Mouse (Mus musculus): ENCODE measurements around the gene Gdpgp1.

Gdpgp1 gene

GRCm38 (mm10) chr7:80230196-80230595, 2.5 kb upstream of the Gdpgp1 start:
- DNase-seq: no peak

DNA sequence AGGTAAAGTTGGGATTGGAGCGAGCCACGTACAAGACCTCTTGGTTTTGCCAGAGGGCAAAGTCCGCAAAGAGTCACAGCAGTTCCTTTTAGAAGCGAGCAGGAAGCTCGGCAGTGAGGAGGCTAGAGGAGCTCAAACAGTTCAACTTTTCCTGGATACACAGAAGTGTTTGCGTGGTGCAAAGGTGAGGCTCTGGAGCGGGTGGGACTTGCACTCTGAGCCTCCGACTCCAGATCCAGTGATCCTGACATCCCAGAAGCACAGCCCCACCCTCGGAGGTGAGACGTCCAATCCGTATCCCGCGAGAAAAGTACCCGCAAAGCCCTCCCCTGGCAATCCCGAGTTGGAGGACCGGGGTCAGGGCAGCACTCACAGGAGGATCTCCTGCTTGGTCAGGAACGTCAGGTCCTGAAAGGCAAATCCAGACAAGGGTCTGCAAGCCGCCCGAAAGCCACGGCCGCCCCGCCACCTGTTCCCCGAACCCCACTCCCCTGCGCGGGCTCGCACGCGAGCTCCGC, 635 bp upstream of the Gdpgp1 start:
- peak; percentile 39 for DNase-seq

DNA sequence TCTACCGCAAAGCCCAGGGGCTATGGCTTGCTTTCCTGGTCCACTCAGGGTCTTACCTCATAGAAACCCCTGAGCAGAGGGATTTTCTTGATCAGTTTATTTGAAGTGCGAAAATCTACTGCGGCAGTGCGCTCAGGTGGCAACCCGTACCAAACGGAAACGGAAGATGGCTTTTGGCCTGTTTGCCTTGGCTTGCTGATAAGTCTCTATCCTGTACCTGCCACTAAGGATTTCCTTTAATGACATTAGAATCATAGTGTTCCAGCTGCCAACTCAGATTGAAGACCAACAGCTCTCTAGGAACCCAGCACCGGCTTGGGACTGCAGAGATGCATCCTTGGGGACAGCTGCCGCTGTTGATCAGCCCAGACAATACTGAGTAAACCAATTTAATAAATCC, 1.1 kb downstream of the Gdpgp1 start:
- DNase-seq: no peak

GRCm38 (mm10) chr7:80238542-80238941, 5.9 kb downstream of the Gdpgp1 start:
- DNase-seq: no peak

GRCm38 (mm10) chr7:80241661-80242060, 9.0 kb downstream of the Gdpgp1 start:
- DNase-seq: no peak

GRCm38 (mm10) chr7:80244851-80245250, 12.2 kb downstream of the Gdpgp1 start:
- DNase-seq: no peak

GRCm38 (mm10) chr7:80246148-80246721, 13.6 kb downstream of the Gdpgp1 start, which contains the start of gene Ttll13:
Gene Ttll13, plus strand, starts transcription at chr7:80246376.
- peak; percentile 98 for DNase-seq

DNA sequence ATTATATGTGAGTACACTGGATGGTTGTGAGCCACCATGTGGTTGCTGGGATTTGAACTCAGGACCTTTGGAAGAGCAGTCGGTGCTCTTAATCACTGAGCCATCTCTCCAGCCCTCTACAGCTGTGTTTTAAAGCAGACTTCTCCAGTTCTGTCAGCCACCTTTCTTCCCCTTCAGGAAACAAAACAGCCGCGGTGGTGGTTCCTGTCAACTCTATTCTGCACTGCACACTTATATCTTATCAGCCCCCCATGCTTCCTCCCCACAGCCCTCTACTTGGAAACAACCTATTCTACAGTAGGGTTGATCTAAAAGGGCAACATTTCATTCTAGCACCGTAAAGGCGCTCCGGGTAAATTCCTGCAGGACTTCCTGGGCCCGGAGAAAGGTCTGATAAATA, 14.2 kb downstream of the Gdpgp1 start:
- no peak for DNase-seq

DNA sequence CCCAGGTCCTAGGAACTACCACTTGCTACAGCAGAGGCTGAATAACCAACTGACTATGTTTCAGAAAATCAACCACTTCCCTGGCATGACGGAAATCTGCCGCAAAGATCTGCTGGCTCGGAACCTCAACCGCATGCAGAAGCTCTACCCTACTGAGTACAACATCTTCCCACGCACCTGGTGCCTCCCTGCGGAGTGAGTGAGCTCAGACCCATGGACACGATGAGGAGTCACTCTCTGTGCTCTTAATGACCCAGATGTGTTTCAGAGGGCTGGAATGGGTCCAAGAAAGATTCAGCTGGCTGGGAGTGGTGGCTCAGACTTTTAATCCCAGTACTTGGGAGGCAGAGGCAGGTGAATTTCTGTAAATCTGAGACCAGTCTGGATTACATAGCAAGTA, 19.8 kb downstream of the Gdpgp1 start:
- no peak for DNase-seq

DNA sequence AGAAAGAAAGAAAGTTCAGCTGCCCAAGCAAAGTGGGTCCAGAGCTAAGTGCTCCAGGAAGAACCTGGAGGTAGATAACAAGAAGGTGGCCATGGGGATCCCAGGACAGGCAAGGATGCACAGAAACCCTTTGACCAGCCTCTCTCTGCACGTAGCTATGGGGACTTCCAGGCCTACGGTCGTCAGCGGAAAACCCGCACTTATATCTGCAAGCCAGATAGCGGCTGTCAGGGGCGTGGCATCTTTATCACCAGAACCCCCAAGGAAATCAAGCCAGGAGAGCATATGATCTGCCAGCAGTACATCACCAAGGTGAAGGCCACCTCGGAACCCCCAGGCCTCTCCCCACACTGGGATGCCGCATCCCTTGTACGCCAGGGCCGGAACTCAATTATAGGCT, 20.2 kb downstream of the Gdpgp1 start:
- DNase-seq: no peak

DNA sequence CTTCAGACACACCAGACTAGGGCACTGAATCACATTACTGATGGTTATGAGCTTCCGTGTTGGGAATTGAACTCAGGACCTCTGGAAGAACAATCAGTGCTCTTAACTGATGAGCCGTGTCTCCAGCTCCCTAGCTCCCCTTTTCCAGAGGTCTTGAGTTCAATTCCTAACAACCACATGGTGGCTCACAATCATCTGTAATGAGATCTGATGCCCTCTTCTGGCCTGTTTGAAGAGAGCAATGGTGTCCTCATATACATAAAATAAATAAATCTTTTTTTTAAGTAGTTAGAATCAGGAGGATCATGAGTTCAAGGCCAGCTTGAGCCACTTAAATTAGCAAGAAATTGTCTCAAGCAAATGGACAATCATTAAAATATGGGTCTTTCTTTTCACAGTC, 23.3 kb downstream of the Gdpgp1 start:
- DNase-seq: no peak

GRCm38 (mm10) chr7:80257706-80258105, 25.0 kb downstream of the Gdpgp1 start:
- DNase-seq: no peak

- DNase-seq: peak; percentile 87
Observed at GRCm38 (mm10) chr7:80260625-80261371, 28.1 kb downstream of the Gdpgp1 start, which contains the start of gene Ngrn. Gene Ngrn, plus strand, starts transcription at chr7:80261215.

DNA sequence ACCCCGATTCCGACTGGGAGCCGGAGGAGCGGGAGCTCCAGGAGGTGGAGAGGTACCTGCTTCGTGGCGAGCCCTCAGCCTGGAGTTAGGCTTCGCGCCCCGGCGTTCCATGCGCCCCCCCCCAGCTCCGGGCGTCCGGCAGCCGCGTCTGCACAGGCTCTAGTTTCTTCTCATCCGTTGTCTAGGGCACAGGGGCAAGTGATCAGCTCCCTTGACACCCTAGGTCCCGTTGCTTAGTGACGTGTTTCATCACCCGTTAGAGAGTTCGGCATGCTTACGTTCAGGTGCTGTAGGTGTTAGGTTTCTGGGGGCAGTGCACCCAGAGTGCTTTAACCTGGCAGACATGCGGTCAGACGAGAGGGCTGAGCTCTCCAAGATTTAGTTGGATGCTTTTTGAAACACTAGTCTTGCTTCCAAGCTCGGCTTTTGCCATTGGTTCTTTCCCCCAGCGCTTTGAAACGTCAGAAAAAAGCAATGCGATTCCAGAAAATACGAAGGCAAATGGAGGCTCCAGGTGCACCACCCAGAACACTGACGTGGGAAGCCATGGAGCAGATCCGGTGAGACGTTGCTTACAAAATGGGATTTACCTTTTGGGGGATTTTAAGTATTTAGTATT, 28.8 kb downstream of the Gdpgp1 start:
- no peak for DNase-seq

- no peak for DNase-seq
Observed at GRCm38 (mm10) chr7:80264606-80265005, 31.9 kb downstream of the Gdpgp1 start.

DNA sequence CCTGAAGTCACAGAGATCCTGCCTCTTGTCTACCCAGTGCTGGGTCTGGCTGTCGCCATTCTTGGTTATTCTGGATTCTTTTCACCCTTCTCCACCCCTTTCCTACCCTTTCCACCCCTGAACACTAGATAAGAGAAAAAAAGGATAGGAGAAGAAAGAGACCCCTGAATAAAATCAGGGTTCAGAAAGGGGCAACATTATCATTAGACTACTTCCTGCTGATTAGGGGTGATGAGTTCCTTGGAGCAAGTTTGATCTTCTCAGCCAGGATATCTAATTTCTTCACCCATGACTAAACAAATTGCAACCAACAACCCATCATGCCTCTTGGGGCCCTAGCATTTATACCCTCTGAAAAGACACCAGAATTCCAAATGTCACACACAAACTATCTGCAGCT, 35.1 kb downstream of the Gdpgp1 start:
- DNase-seq: no peak

GRCm38 (mm10) chr7:80268897-80269750, 36.5 kb downstream of the Gdpgp1 start, which contains the start of gene Vps33b:
Gene Vps33b, plus strand, starts transcription at chr7:80269649.
- DNase-seq: peak; percentile 99

DNA sequence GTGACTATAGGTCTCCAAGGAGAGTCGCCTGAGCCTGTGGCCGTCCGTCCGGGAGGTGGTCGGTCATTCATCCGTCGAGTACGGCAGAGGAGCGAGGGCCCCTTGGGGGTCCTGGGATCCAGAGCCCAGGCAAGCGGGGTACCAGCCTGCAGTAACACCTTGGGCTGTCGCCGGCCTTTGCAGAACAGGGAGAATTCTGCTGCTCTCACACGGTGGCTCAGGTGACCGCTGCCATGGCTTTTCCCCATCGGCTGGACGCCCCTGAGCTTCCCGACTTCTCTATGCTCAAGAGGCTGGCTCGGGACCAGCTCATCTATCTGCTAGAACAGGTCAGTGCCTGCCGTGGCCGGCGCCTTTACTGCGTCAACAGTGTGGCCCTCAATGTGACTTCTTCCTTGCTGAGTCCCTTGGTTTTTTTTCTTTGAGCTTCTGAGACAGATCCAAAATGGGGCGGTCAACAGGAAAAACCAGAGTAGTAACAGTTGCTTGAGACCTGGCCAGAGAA, 37.1 kb downstream of the Gdpgp1 start:
- peak; percentile 40 for DNase-seq

DNA sequence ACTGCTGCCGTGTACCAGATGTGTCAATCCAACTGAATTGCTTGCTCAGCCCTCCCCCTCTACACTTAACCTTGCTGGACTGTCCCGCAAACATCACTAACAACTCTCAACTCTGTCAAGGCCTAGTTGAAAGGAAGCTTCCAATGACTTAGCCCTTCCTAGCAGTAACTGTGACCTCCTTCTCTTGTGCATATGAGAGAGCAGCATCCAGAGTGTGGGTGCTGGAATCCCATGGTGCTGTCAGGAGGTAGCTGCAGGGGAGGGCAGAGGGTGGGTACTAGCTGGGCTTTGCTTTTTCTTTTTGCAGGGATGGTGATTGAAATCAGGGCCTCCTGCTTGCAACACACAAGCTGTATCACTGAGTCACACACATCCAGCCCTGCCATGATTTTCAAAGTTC, 40.8 kb downstream of the Gdpgp1 start:
- no peak for DNase-seq

DNA sequence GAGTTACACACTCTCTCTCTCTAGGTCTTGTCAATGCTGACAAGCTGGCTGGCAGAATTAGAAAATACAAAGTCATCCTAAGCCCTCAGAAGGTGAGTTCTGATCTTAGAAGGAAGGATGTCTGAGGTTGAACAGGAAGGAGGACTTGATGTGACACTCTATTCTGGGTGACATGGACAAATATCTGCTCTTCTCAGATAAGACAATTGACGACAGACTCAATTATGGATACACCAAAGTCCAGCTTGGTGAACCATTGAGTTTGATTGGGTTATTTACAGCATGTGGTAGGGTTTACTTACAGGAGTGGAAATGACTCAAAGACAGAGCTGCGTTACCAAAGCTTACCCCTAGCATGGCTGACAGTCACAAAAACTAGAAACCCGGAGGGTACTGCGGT, 43.7 kb downstream of the Gdpgp1 start:
- no peak for DNase-seq

DNA sequence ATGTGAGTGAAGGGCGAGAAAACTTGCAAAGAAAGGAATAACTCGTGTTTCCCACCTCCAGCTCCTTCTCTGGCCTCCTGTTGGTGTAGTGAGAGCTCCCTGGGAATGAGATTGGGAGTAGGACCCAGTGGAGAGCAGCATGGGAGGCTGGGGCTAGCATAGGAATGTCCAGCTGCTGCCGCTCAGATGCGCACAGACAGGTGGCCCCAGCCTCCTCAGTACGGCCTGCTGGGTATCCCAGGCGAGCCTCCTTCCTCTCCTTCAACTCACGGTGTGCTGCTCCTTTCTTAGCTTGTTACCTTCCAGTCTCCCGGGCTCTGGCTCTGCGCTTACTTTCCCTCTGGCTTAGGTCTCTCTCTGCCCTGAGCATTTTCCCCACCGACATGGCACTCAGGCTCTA, 47.4 kb downstream of the Gdpgp1 start:
- DNase-seq: no peak

- DNase-seq: no peak
Observed at GRCm38 (mm10) chr7:80280998-80281397, 48.3 kb downstream of the Gdpgp1 start.

- DNase-seq: no peak
Observed at GRCm38 (mm10) chr7:80281646-80282045, 49.0 kb downstream of the Gdpgp1 start.
